Mouse (Mus musculus) adrenal gland, postnatal 25 days (tissue): ENCODE data around the gene Higd1c. TPM values are rescaled to one million over a fixed set of nuclear protein-coding genes. Genes with fewer than 3 reads are reported as not detected.
"Not testable (repeated sequence)": the region's sequence is repeated elsewhere in the genome, so short reads cannot be mapped to it uniquely, and the experiment has no call there.

Experiments used
- DNase-seq: peaks from one replicate; pipeline ENCODE4 v3.0.0; 2021; ENCODE audit warnings: mixed read lengths
- long read RNA-seq: library from polyadenylated mRNA; stranded (forward); transcript quantifications from one replicate; pipeline ENCODE4 v2.0.0, GENCODE M21; 2021
- total RNA-seq: library from RNA; stranded (reverse); gene quantifications from 2 replicates; pipeline ENCODE4 v1.2.3, GENCODE M21; 2021

Higd1c gene
- total RNA-seq = 1.2 TPM in 1 of 2 replicates, not detected in the other
- long read RNA-seq, partial matches to known transcripts = 0 of 2 reads
- long read RNA-seq, other reads (novel, unspliced or antisense) = 0 of 2 reads

DNA sequence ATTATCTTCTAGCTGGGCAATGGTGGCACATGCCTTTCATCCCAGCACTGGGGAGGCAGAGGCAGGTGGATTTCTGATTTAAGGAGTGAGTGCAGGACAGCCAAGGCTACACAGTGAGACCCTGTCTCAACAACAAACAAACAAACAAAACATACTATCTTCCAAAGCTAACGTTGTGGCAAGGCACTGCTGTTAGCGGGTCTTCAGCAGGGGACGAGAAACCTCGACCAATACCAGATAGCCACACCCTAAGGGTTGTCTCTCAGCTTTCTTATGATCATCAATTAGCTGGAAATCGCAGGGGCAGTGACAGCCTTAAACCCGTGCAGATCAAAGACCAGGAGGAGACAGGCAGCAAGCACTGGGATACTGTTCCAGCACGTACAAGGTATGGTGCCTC is at the start of gene Higd1c:
TSS of gene Higd1c (plus strand) at position 301 of the 400 bp plus-strand sequence.
- no peak for DNase-seq

DNA sequence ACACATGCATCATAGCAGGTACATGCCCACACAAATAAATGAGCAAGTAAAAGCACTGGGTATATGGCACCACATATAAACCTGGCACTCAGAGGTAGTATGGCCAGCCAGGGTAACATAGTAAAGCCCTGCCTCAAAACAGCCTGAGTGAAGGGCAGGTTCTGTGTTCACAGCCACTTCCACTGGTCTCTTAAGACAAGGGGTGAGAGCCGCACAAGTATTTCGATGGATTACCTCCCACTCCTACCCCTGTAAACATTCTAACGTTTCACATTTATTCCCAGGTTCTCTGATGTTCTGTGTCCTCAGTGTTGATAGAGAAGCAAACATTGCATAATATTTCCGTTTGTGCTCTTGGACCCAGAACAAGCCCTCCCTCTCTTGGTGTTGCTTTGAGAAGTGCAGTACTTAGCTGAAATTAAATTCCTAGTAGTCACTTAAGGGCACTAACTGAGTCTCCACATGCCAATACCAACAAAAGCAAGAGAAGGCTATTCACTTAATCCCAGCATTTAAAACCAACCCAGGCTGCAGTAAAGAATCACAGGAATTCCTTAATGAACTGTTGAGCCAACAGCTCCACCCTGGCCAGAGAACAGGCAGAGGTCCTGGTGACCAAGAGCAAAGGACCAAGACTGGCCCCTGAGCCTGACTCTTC is 46.2 kb upstream of the Higd1c start:
- DNase-seq = not testable (repeated sequence)

DNA sequence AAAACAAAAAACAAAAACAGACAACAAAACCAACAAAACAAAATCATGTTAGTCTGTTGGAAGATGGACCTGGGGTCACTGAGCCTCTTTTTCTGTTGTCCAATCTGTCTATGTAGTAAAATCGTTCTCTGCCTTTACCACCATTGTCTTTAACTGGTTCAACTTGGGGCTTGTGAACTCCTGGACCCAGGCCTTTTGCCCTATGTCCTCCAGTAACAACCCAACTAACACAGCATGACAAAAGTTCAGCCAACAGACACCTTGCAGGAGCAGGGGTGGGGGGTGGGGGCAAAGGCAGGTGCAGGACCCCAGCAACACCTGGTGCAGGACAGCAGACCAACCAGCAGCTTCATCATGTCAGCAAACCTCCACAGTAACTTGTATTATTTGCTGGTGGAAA is 44.5 kb upstream of the Higd1c start:
- no peak for DNase-seq

DNA sequence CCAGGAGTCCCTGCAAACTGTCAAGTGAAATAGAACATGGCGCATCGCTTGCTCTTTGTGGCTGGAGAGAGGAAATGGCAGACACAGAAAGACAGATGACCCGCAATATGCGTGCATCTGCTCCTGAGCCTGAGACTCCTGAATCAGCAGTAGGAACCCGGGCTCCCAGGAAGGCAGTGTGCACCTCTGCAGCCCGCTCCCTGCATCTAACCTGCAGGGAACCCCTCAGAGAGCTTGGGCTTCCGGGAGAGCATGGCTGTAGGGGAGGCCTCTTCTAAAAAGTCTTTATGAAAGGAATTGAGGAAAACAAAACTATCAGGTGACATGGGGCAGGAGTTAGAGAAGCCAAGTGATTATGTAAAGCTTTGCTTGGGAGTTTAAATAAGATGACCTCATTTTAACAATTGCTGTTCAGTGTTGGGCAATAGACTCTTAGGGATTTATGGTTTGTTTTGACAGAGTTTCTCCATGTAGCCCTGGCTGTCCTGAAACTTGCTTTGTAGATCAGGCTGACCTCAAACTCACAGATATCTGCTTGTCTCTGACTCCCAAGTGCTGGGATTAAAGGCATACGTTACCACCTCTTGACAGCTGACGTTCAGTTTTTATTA is 43.9 kb upstream of the Higd1c start:
- DNase-seq = peak; percentile 7

DNA sequence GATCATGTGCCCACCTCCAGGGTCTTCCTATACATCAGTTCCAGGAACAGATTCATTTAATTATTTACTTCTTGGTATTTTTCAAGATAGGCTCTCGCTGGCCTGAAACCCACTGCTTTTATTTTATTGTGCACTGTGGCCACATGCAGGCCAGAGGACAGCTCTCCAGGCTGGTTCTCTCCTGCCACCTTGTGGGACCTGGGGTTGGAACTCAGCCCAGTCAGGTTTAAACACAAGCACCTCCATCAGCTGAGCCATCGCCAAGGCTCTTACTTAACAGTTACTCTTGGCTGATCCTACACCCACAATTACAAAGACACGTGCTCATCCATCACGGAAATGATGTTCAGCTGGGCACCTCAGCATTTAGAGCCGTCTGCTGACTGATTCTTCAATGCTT is 43.2 kb upstream of the Higd1c start:
- DNase-seq = peak; percentile 37

DNA sequence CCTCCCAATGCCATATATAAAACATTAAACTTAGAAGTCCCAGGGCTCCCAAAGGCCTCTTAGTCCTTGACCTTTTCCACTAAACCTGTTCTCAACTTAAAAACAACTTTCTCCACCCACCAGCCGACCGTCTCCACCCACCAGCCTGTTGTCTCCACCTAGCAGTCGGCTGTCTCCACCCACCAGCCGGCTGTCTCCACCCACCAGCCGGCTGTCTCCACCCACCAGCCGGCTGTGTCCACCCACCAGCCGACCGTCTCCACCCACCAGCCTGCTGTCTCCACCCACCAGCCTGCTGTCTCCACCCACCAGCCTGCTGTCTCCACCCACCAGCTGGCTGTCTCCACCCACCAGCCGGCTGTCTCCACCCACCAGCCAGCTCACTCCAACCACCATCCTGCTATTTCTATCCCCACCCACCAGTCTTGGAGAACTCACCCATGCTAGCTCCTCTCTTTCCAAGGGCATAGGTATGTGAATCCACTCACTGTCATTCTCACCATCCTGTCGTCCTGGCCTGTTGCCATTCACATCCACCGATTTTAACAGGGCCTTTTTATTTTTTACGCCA is 40.2 kb upstream of the Higd1c start:
- DNase-seq = no peak

DNA sequence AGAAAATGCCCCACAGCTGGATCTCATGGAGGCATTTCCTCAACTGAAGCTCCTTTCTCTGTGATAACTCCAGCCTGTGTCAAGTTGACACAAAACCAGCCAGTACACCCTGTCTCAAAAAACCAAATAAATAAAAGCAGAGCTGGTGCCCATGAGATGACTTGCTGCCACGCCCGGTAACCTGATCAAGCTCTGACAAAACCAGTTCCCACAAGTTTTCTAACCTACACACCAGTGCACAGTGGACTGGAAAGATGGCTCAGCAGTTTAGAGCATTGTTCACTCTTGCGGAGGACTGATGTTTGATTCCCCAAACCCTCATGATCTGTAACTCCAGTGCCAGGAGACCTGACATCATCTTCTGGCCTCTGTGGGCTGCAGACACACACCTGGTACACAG is 39.1 kb upstream of the Higd1c start:
- DNase-seq = no peak

DNA sequence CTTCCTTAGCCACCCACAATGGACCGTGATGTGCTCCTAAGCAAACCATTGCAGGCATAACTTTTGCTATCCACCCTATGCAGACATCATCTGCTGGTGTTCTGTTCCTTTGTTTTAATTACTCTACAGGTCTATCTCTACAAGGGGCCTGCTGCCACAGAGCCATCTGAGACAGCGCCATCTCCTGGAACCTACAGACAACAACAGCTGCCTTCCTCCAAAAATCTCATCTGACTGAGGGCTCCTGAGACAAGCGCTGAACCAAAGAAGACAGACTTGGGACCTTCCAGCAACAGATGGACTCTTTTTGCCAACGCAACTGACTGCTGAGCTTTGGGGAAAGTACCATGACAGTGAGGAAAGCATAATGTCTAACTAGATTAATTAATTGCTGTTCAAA is 36.3 kb upstream of the Higd1c start:
- DNase-seq = not testable (repeated sequence)

DNA sequence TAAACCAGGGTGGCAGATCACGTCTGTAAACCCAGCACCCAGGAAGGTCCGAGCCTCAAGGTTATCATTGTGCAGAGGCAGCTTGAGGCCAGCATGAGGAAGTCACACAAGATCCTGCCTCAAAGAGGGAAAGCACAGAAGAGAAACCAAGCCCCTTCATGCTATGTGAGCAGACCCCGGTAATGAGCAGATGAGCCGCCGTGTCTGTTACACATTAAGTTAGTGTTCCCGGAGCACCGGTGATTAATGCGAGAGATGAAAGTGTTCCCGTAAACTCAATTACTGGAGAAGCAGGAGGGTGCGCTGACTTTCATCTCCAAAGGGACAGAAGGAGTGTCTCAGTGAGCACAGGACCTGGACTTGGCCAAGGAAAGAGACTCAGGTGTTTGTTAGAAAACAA is 35.0 kb upstream of the Higd1c start:
- DNase-seq = not testable (repeated sequence)

DNA sequence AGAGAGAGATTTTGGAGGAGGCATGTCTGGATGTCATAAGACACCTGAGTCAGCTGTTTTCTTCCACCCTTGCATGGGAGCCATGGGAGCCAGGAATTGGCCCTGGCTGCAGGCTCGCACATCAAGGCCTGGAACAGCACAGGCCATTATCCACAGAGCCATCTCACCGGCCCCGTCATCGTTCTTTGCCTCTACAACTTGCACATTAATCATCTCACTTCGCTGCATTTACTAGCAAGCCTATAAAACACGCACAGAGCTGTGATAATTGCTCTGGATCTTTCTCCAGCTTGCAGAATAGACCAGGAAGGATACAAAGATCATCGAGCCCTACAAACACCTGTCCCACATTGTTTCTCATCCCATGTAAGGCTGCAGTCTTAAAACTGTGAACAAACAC is 33.6 kb upstream of the Higd1c start:
- DNase-seq = no peak

DNA sequence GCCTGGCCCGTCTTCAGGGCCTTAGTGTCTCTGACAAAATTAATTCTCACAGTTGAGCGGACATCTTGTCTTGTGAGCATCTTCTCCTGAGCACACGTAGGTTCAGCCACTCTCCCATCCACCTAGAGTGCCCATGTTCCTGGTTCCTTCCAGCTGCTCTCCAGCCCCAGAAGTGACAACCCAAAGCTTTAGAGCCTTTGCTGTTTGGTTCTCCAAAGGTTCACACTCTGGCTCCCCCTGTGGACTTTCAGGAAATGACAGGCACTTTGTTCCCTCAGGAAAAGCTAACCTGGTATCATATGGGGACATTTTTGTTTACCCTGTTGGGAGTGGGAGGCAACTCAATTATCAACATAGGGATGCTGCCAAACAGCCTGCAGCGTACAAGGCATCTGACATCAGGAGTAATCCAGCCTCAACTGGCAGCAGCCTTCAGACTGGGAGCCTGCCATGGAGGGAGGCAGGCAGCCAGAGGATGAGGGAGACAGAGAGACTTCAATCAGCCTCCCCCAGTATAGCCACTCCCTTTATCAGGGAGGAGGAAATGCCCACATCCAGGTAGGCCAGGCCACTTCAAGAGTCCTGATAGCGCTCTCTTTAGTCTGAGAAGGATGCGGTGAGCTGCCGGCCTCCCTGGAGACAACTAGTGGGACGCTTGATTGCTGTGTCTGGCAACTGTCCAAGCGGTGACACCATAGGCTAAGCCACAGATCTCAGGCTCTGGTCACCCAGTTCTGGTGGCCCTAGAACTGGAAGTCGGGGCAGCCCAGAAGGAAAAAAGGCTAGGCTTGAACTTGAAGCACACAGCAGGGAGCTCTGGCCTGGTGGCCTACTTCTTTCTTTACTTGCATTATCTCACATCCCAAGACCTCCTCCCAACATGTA is 32.0 kb upstream of the Higd1c start:
- not testable (repeated sequence) for DNase-seq

DNA sequence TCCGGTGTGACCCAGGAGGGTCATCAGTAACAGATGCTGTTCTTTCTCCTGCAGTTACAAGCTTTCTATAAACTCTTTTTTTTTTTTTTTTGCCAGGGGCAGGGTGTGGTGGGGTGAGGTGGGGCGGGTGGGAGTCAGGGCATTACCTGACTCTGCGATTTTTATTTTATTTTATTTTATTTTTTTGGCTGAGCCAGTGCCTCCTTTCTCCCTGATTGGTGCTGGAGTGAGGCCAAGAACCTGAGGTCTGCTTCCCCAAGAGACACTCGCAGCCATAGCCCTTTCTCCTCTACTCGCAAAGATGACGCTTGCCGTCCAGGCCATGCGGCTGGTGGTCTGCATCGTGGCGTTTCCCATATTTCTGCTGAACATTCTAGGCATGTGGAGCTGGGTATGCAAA is 29.7 kb upstream of the Higd1c start, which contains the start of gene Mettl7a3:
TSS of gene Mettl7a3 (plus strand) at position 301 of the 400 bp plus-strand sequence.
- DNase-seq = no peak

DNA sequence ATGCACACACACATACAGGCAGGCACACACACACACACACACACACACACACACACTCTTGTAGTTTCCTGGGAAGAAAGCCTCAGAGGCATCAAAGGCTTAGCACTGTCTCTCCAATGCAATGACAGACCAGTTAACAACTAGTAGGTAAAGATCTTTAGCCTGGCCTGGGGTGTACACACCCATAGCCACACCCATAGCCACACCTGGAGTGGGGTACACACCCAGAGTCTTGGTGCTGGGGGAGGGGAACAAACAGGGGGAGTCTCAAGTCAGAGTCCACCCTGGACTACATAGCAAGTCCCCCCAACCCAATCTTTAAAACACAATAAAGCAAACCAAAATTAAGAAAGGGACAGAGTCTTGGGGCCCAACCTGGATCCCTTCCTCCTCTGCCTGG is 27.0 kb upstream of the Higd1c start:
- DNase-seq = not testable (repeated sequence)

DNA sequence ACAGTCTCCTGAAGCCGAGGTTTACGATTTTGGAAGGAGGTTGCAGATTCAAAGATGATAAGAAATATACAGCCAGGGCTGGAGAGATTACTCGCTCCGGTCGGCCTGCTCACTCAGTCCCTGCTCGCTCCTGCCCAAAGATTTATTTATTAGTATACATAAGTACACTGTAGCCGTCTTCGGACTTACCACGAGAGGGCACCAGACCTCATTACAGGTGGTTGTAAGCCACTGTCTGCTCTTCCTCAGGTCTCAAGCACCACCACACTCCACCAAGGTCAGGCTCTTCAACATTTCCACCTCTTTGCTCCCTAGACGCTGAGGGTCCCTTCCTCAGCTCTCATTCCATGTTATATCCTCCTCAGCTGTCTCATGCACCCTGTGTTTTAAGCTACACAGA is 26.5 kb upstream of the Higd1c start:
- DNase-seq = peak; percentile 65

DNA sequence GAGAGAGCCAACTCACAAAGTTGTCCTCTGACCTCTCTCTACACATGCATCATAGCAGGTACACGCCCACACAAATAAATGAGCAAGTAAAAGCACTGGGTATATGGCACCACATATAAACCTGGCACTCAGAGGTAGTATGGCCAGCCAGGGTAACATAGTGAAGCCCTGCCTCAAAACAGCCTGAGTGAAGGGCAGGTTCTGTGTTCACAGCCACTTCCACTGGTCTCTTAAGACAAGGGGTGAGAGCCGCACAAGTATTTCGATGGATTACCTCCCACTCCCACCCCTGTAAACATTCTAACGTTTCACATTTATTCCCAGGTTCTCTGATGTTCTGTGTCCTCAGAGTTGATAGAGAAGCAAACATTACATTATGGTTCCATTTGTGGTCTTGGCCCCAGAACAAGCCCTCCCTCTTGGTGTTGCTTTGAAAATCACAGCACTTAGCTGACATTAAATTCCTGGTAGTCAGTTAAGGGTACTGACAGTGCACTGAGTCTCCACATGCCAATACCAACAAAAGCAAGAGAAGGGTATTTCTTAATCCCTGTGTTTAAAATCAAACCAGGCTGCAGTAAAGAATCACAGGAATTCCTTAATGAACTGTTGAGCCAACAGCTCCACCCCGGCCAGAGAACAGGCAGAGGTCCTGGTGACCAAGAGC is 22.9 kb upstream of the Higd1c start:
- not testable (repeated sequence) for DNase-seq

DNA sequence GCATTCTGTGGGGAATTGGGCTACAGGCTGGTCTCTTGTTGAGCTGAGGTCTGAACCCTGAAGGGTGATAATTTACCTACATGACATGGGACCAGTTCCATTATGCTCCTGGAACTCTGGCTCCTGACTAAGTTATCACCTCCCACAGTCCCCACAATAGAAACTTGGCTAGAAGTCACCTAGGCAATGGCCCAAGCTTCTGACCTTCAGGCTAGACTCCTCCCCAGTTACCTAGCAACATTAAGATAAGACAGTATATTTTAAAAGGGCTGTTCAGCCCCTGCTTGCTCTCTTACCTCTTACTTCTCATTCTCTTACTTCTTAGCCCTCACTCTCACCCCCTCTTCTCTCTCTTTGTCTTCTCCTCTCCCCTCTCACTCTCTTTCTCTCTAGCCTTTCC is 18.9 kb upstream of the Higd1c start:
- no peak for DNase-seq

DNA sequence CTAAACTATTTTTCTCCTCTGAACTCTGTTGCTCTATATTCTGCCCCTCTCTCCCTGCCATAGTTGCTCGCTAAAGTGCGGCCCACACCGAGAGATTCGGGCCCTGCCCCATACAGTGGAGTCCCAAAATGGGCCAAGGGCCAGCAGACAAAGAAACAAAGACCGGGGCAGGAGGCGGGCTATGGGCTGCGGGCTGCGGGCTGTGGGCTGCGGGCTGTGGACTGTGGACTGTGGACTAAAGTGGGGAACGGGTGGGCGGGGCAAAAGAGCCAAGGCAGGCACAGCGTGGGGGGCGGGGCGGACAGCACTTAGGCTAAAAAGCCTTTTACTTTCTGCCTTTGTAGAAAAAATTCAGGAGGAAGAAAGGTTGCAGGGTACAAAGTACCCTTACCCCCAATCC is 17.6 kb upstream of the Higd1c start:
- no peak for DNase-seq

DNA sequence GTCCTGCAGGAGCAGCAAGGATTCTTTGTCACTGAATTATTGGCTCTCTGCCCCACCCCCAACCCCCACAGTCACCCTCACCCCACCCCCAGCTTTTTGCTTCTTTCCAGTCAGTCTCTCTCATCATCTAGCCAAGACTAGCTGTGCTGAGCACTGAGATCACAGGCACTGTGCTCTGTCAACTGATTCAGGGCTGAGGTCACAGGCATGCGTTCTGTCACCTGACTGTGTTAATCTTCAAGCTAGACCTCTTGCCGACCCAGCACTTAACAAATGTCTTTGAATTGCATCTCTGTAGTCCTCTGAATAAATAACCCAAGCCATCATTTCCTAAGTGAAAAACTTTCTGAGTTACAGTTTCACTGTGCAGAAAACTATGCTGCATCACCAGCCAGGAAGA is 14.8 kb upstream of the Higd1c start:
- no peak for DNase-seq

DNA sequence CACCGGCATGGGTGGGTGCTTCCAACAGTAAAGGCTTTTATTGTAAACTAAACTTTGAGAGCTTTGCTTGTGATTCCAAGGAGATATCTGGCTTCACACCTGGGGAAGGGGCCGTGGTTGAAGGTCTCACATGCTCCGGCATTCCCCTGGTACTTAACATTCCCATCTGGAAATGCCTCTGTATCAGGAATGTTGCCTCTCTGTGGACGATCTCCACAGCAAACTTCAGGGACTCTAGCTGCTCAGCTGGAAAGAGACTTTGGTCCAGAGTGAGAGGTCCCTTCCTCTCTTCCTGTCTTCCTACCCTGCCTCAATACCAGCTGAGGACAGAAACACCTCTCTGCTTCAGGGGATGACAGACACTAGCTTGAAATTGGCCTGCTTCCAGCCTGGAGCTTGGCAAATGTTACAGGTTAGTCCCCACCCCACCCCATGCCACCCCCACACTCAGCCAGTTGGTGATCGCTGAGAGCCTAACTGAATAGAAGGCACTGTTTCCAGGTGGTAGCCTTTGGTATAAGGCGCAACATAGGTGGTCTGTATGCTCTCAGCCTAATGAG is 12.8 kb upstream of the Higd1c start:
- DNase-seq = no peak

DNA sequence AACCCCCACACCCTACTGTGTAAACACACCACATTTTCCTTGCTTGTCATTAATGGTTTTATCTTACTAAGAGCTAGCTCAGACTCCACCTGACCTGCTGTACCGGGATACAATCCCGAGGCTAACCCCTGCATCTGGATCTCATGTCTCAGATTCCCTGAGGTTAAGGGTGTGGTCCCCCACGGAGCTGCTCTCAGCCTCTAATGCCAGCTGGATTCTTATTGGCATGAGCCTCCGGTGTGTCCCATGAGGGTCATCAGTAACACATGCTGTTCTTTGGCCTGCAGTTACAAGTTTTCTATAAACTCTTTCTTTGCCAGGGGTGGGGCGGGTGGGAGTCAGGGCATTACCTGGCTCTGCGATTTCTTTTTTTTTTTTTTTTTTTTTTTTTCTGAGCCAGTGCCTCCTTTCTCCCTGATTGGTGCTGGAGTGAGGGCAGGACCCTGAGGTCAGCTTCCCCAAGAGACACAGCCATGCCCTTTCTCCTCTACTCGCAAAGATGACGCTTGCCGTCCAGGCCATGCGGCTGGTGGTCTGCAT is 11.6 kb upstream of the Higd1c start, which contains the start of the genes Methig1 and Mettl7a2:
TSS of gene Methig1 (plus strand) at position 439 of the 540 bp plus-strand sequence.
TSS of gene Mettl7a2 (plus strand) at position 490 of the 540 bp plus-strand sequence.
- DNase-seq = no peak

DNA sequence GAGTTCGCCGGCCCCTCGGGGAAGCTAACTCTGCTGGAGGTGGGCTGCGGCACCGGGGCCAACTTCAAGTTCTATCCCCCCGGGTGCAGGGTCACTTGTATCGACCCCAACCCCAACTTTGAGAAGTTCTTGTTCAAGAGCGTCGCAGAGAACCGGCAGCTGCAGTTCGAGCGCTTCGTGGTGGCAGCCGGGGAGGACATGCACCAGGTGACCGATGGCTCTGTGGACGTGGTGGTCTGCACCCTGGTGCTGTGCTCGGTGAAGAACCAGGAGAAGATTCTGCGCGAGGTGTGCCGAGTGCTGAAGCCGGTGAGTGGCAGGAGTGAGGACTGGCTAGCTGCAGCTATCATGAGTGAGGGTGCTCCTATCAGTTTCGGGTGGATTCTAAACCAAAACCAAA is 10.9 kb upstream of the Higd1c start:
- not testable (repeated sequence) for DNase-seq
